Mouse (Mus musculus) brain, embryonic 18.5 days (tissue): Measurements from ENCODE around the gene Hapln3.
A peak's percentile ranks its signal among the peaks of the same experiment; 100 is the strongest.

ENCODE experiments used
- DNase-seq: peaks from one replicate; pipeline ENCODE4 v3.0.0-alpha.2; 2012; ENCODE audit warnings: low read depth, low spot score

Hapln3 gene

GRCm38 (mm10) chr7:79130843-79131444 lies at the start of gene Hapln3:
Hapln3 (minus strand) TSS chr7:79131018.
- no peak for DNase-seq

GRCm38 (mm10) chr7:79173800-79174199 lies 43.0 kb upstream of the Hapln3 start:
- no peak for DNase-seq

- DNase-seq: no peak
Observed at GRCm38 (mm10) chr7:79171782-79172181, 41.0 kb upstream of the Hapln3 start.

GRCm38 (mm10) chr7:79167006-79167562 lies 36.3 kb upstream of the Hapln3 start:
- no peak for DNase-seq

- DNase-seq: no peak
Observed at GRCm38 (mm10) chr7:79159406-79159805, 28.6 kb upstream of the Hapln3 start.

GRCm38 (mm10) chr7:79149522-79149921 lies 18.7 kb upstream of the Hapln3 start:
- no peak for DNase-seq

GRCm38 (mm10) chr7:79148711-79149266 lies 18.0 kb upstream of the Hapln3 start, which contains the start of gene Mfge8:
Mfge8 (minus strand) TSS chr7:79149060.
- DNase-seq: peak; percentile 30

- no peak for DNase-seq
Observed at GRCm38 (mm10) chr7:79147931-79148653, 17.3 kb upstream of the Hapln3 start.

GRCm38 (mm10) chr7:79147011-79147837 lies 16.4 kb upstream of the Hapln3 start:
- no peak for DNase-seq

GRCm38 (mm10) chr7:79140897-79141296 lies 10.1 kb upstream of the Hapln3 start:
- DNase-seq: no peak

- no peak for DNase-seq
Observed at GRCm38 (mm10) chr7:79139891-79140591, 9.2 kb upstream of the Hapln3 start.

- no peak for DNase-seq
Observed at GRCm38 (mm10) chr7:79139328-79139824, 8.6 kb upstream of the Hapln3 start.

GRCm38 (mm10) chr7:79133391-79133790 lies 2.6 kb upstream of the Hapln3 start:
- no peak for DNase-seq

GRCm38 (mm10) chr7:79130385-79130784 lies 433 bp downstream of the Hapln3 start:
- no peak for DNase-seq

- no peak for DNase-seq
Observed at GRCm38 (mm10) chr7:79129883-79130282, 935 bp downstream of the Hapln3 start.

GRCm38 (mm10) chr7:79123465-79123864 lies 7.4 kb downstream of the Hapln3 start:
- no peak for DNase-seq

GRCm38 (mm10) chr7:79113848-79114247 lies 17.0 kb downstream of the Hapln3 start:
- DNase-seq: no peak

- DNase-seq: no peak
Observed at GRCm38 (mm10) chr7:79096492-79096891, 34.3 kb downstream of the Hapln3 start.

GRCm38 (mm10) chr7:79089111-79089510 lies 41.7 kb downstream of the Hapln3 start:
- no peak for DNase-seq

GRCm38 (mm10) chr7:79080572-79081399 lies 50.0 kb downstream of the Hapln3 start:
- no peak for DNase-seq
